Mouse (Mus musculus) stomach, embryonic 14.5 days (tissue): ENCODE measurements at regions not wholly inside any gene's neighbourhood (a gene's known extent, or its start where the extent isn't known, plus 50 kb on each side); places are given as distances from the start of the nearest gene placed in this dataset.

Experiments used
- ATAC-seq: fragments of 200-750 bp; cut with Nextera tagmentation; 2 replicates; pipeline ENCODE4 v1.8.0; 2017; ENCODE audit warnings: low read depth, moderate TSS enrichment; ENCODE audit not compliant: insufficient number of reproducible peaks, insufficient read depth, low FRiP score
- H3K27ac ChIP-seq: fragments of 300-500 bp; sonication (generic); 2 replicates; pipeline ENCODE4 v1.5.1; 2014; ENCODE audit warnings: mild to moderate bottlenecking, low read length, moderate library complexity, mixed read lengths
- H3K27me3 ChIP-seq: fragments of 300-500 bp; sonication (generic); 2 replicates; pipeline ENCODE4 v1.6.1; 2014; ENCODE audit warnings: low read length, control low read depth, mixed read lengths; ENCODE audit not compliant: control insufficient read depth, insufficient read depth
- H3K36me3 ChIP-seq: fragments of 300-500 bp; sonication (generic); 2 replicates; pipeline ENCODE4 v1.6.1; 2014; ENCODE audit warnings: mild to moderate bottlenecking, control low read depth, low read length, moderate library complexity, mixed read lengths; ENCODE audit not compliant: control insufficient read depth, insufficient read depth
- H3K4me1 ChIP-seq: fragments of 300-500 bp; sonication (generic); 2 replicates; pipeline ENCODE4 v1.6.1; 2014; ENCODE audit warnings: low read length, control low read depth, mixed read lengths; ENCODE audit not compliant: control insufficient read depth, insufficient read depth
- H3K4me2 ChIP-seq: fragments of 300-500 bp; sonication (generic); replicated peaks from 2 replicates; pipeline ENCODE4 v1.6.1; 2014; ENCODE audit warnings: low read depth, low read length, control low read depth
- H3K4me3 ChIP-seq: fragments of 300-500 bp; sonication (generic); 2 replicates; pipeline ENCODE4 v1.5.1; 2014; ENCODE audit warnings: low read depth, low read length, control low read depth
- H3K9ac ChIP-seq: fragments of 300-500 bp; sonication (generic); replicated peaks from 2 replicates; pipeline ENCODE4 v1.6.1; 2014; ENCODE audit warnings: low read depth, mild to moderate bottlenecking, control low read depth, low read length, moderate library complexity, mixed read lengths
- H3K9me3 ChIP-seq: fragments of 300-500 bp; sonication (generic); 2 replicates; pipeline ENCODE4 v1.6.1; 2016; ENCODE audit warnings: low read depth, low read length, control low read depth; ENCODE audit not compliant: control insufficient read depth
- WGBS: fragments of 180-500 bp; shearing (Covaris S2); extraction: QIAGEN DNeasy Blood & Tissue Kit; methylation state at CpG from one replicate; pipeline ENCODE4 v1.1.7; 2014; 5-methylcytosine and 5-hydroxymethylcytosine counted together

DNA sequence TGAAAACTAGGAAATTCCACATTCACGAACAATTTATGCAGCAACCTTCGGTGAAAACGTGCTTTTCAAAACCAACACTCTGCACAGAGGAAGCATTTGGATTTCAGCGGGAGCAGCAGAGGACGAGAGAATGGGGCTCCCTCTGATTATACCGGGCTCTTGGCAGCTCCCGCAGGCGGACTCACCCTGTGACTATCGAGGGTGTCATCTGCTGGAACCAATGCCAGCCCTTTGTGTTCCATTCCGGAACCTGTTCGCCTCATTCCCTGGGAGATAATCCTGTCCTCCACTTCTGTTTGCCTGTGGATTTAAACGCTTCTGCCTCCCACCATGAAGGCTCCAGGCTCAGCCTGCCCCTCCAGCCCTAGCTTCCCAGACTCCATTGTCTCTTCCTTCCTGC is 77.1 kb downstream of the Utp18 start:
- H3K9me3 ChIP-seq, result no peaks in the 10 kb centered on the region
- WGBS, result 84% methylated on average over 12 of the region's 12 CpGs
- H3K36me3 ChIP-seq, result no peaks in the 10 kb centered on the region
- H3K4me1 ChIP-seq, result no peaks in the 10 kb centered on the region
- no peak overlapping the region for H3K4me3 ChIP-seq
- no peak overlapping the region for H3K27ac ChIP-seq
- no peak overlapping the region for H3K4me2 ChIP-seq
- ATAC-seq, result no peak
- H3K27me3 ChIP-seq, result no peaks in the 10 kb centered on the region
- H3K9ac ChIP-seq, result no peak overlapping the region

DNA sequence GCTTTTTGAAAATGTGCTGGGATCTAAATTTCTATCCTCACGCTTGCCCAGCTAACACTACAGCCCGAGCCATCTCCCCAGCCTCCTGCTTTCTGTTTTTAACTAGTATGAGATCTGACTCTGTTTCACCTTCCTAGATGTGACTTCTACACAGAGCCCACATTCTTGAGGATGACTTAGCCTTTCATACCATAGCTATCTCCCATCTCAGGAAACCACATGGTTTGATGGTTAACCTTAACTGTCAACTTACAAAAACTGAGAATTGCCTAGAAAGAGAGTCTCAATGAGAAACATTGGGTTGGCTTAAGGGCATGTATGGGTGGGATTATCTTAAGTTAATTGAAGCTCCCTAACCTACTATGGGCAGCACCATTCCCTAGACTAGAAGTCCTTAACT is 78.4 kb downstream of the Utp18 start:
- no peaks in the 10 kb centered on the region for H3K27me3 ChIP-seq
- no peak overlapping the region for H3K9ac ChIP-seq
- H3K4me2 ChIP-seq, result no peak overlapping the region
- ATAC-seq, result no peak
- no peak overlapping the region for H3K4me3 ChIP-seq
- no peak overlapping the region for H3K27ac ChIP-seq
- no peaks in the 10 kb centered on the region for H3K4me1 ChIP-seq
- WGBS, result 94% methylated on average over 2 of the region's 2 CpGs
- no peaks in the 10 kb centered on the region for H3K9me3 ChIP-seq
- no peaks in the 10 kb centered on the region for H3K36me3 ChIP-seq

- Histone ChIP-seq H3K4me1 (no peaks in the 10 kb centered on the region), H3K9me3 (no peaks in the 10 kb centered on the region), H3K36me3 (no peaks in the 10 kb centered on the region), H3K9ac (no peak overlapping the region), H3K27ac (no peak overlapping the region), H3K4me2 (no peak overlapping the region), H3K27me3 (no peaks in the 10 kb centered on the region), H3K4me3 (no peak overlapping the region)
- ATAC-seq, result no peak
- WGBS, result 52% methylated on average over 5 of the region's 5 CpGs
Observed at GRCm38 (mm10) chr11:93771143-93771940, 114.2 kb downstream of the Utp18 start.

GRCm38 (mm10) chr11:93765961-93766360 is 119.6 kb downstream of the Utp18 start:
- WGBS, result 87% methylated on average over 4 of the region's 4 CpGs
- no peak for ATAC-seq
- no peak overlapping the region for H3K9ac ChIP-seq
- H3K9me3 ChIP-seq, result no peaks in the 10 kb centered on the region
- no peaks in the 10 kb centered on the region for H3K36me3 ChIP-seq
- H3K4me1 ChIP-seq, result no peaks in the 10 kb centered on the region
- no peak overlapping the region for H3K27ac ChIP-seq
- no peak overlapping the region for H3K4me2 ChIP-seq
- H3K27me3 ChIP-seq, result no peaks in the 10 kb centered on the region
- no peak overlapping the region for H3K4me3 ChIP-seq

DNA sequence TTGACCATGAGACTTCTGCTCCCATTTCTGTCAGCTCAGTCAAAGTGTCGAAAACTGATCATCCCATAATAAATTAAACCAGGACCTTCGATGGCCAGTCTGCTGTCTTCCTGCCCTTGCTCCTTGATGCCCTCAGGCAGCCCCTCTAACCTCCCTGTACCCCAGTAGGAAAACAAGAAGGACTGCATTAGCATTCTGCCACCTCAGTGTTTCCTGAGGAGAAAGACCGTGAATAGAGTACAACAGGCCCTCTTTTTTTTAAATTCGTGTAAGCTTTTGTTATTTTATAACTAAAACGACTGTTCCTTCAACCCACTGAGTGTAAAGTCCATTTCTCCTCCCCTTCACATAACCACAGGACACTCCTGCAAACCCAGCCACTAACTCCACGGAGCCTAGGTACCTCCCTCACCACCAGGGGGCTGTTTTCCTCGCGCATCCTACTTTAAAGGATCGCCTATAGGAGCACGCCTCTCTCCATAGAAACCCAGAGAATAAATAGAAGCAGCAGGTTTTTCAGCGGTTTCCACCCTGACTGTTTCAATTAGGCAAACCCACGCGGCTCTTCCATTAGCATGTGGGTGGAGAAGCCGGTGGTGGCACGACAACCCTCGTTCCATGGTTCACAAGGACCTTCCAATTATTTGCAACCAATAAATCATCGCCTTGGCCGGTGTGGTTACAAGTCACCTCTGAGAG is 122.6 kb downstream of the Utp18 start:
- no peaks in the 10 kb centered on the region for H3K9me3 ChIP-seq
- 16% methylated on average over 18 of the region's 18 CpGs for WGBS
- no peak overlapping the region for H3K9ac ChIP-seq
- H3K27ac ChIP-seq, result no peak overlapping the region
- H3K4me2 ChIP-seq, result 0 out of 2 replicates have a peak overlapping the region, but pooled peaks have one; percentile 3
- H3K4me1 ChIP-seq, result no peaks in the 10 kb centered on the region
- ATAC-seq, result peak; percentile 46; the same call in 1 of the 2 replicates
- H3K27me3 ChIP-seq, result no peaks in the 10 kb centered on the region
- no peaks in the 10 kb centered on the region for H3K36me3 ChIP-seq
- H3K4me3 ChIP-seq, result no peak overlapping the region

DNA sequence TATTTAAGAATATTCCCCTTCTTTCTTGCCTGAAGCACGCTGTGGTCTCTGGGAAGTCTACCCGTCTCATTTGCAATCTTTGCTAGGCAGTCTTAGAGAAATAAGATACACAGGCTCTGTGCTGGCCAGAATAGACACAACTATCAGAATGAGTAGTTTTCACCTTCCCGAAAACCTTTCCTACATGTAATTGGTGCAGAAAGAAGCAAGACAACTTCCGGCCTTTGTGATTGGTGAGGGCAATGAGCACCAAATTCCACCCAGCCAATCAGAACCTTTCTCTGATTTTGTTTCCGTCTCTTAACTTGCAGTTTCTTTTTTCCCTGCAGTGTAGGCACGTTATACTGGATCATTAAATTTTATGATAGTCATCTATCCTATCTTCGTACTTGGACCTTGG is 127.7 kb downstream of the Utp18 start:
- H3K36me3 ChIP-seq, result no peaks in the 10 kb centered on the region
- no peak overlapping the region for H3K4me2 ChIP-seq
- H3K27me3 ChIP-seq, result no peaks in the 10 kb centered on the region
- ATAC-seq, result no peak
- no peak overlapping the region for H3K4me3 ChIP-seq
- H3K9me3 ChIP-seq, result no peaks in the 10 kb centered on the region
- 86% methylated on average over 7 of the region's 7 CpGs for WGBS
- no peaks in the 10 kb centered on the region for H3K4me1 ChIP-seq
- H3K27ac ChIP-seq, result no peak overlapping the region
- H3K9ac ChIP-seq, result no peak overlapping the region

DNA sequence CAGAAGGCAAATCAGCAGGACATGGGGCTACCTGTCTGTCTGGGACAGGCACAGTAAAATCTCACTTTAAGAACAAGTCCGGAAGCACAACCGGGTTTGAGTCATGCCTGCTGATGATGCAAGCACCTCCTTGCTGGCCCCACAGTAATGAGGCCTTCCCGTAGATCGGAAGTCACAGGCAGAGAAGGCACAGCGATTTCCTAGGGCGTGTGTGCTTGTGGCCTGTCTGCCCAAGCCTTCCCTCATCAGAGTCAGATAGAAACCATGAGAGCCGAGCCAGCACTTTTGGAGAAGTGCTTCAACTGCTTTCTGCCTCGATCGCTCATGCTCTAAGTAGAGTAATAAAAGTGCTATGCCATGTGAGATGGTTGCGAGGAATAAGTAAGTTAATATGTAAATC is 148.9 kb downstream of the Utp18 start:
- 89% methylated on average over 10 of the region's 10 CpGs for WGBS
- H3K27me3 ChIP-seq, result no peaks in the 10 kb centered on the region
- H3K9me3 ChIP-seq, result no peaks in the 10 kb centered on the region
- no peaks in the 10 kb centered on the region for H3K4me1 ChIP-seq
- no peak overlapping the region for H3K27ac ChIP-seq
- no peaks in the 10 kb centered on the region for H3K36me3 ChIP-seq
- no peak overlapping the region for H3K4me3 ChIP-seq
- H3K9ac ChIP-seq, result no peak overlapping the region
- no peak for ATAC-seq
- no peak overlapping the region for H3K4me2 ChIP-seq

DNA sequence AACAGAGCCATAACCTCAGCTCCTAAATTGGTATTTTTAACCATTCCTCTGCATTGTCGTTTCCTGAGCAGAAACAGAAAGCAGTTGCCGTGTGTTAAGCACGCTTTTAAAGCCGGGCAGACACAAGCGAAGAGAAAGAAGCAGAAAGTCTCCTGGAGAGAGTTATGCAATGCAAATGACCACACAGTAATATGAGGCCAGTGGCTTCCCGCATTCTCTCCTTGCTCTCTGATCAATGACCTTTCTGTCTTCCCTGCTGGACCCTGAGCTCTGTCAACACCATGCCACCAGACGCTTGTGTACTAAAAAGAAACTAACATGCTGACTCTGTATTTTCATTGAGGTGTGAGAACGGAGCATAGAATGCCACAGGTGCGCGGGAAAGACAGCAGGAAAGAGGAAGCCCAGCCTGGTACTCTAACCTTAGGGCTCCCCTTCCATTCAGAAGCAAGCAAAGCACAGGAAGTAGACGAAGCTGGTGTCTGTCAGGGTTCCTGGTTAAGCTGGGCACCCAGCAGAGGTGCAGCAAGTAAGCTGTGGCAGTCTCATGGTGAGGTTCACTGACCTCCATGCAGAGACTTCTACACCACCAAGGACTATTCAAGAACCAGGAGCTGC is 151.9 kb downstream of the Utp18 start:
- Histone ChIP-seq H3K4me1 (no peaks in the 10 kb centered on the region), H3K36me3 (no peaks in the 10 kb centered on the region), H3K9me3 (no peaks in the 10 kb centered on the region), H3K27me3 (no peaks in the 10 kb centered on the region), H3K4me2 (no peak overlapping the region), H3K9ac (no peak overlapping the region), H3K27ac (no peak overlapping the region), H3K4me3 (no peak overlapping the region)
- WGBS, result 53% methylated on average over 11 of the region's 11 CpGs
- no peak for ATAC-seq
